Mouse (Mus musculus): ENCODE measurements at regions not wholly inside any gene's neighbourhood (a gene's known extent, or its start where the extent isn't known, plus 50 kb on each side); places are given as distances from the start of the nearest gene placed in this dataset.

DNA sequence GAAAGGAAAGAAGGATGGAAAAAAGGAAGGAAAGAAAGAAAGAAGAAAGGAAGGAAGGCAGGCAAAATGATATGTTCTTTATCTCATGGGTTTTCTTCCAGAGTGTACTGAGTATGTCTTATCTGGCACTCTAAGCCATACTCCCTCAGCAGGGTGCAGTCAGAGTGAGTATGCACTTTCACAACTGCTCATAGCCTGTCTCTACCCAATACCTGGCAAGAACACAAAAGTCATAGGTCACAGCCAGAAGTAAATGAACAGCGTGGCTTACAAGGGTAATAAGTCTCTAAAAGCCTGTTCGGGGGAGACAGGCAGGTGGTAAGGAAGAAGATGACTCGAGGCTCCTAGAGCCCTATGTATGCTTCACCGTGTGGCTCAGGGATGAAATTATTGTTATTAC lies 587.9 kb downstream of the Tmem182 start:
- no peak for DNase-seq (ENCODE audit: extremely low spot score, low spot score)

DNA sequence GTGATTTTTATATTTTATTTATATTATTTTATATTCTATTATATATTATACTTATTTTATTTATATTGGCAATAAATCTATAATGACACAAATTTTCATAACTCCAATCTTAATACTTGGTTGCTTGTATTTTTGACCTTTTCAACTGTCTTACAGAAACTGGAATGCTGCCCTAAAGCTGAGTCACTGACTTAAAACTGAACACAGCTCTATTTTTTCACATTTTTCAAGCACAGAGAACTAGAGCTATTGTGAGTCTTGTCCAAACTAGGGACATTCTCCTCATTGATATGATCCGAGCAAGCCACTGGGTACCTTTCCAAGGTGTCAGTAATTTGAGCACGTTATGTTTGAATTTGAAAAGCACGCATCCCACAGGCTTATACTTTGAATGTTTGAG lies 589.7 kb downstream of the Tmem182 start:
- DNase-seq (ENCODE audit: extremely low spot score, low spot score): no peak

DNA sequence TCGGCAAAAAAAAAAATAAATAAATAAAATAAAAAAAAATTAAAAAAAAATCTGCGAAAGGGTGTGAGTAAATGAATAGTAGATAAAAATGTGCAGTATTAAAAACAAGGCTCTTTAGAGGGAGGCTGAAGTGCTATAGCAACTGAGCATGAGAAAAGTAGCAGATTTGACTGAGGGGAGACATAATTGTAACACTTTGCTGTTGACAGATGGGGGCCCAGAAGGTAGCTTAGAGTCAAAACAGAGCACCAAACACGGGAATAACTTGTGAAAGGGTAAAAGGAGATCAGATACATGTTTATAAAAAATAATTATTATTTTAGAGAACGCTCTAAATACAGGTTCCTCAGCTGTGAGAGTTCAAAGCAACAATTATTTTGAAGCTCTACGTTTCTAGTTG lies 605.1 kb downstream of the Tmem182 start:
- no peak for DNase-seq (ENCODE audit: extremely low spot score, low spot score)

DNA sequence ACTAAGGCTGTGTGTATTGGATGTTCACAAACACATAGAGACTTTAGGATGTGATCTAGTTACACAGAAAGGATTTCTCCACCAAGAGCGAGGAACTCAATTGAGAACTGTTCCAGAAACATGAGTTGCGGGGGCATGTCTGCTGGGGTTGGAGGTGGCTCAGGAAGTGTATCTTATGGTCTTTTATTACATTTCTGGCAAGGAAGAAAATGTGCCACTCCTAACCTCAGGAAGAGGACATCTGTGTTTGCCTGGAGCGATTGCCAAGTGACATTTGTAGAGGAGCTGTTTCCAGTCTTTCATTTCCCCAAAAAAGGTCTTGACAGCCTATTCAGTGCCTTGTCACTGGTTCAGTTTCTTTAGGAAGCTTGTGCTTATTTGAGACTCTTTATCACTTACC lies 606.2 kb downstream of the Tmem182 start:
- DNase-seq (ENCODE audit: extremely low spot score, low spot score): no peak

DNA sequence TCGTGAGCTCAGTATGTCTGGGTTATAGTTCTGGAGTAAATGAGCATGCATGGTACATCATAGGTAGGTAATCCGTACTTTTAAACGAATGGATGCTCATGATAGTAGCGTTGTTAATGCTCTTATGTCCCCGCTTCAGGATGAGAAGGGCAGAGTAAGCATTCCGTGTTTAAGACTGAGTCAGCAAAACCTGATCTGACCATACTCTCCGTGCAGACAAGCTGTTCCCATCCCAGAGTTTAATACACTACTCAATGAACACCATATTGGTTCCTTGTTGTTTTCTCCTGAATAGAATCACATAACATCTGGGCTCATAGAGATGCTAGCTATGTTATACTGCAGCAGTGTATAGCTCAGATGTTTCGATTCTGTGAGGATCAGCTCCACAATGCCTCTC lies 606.7 kb downstream of the Tmem182 start:
- DNase-seq (ENCODE audit: extremely low spot score, low spot score): no peak

DNA sequence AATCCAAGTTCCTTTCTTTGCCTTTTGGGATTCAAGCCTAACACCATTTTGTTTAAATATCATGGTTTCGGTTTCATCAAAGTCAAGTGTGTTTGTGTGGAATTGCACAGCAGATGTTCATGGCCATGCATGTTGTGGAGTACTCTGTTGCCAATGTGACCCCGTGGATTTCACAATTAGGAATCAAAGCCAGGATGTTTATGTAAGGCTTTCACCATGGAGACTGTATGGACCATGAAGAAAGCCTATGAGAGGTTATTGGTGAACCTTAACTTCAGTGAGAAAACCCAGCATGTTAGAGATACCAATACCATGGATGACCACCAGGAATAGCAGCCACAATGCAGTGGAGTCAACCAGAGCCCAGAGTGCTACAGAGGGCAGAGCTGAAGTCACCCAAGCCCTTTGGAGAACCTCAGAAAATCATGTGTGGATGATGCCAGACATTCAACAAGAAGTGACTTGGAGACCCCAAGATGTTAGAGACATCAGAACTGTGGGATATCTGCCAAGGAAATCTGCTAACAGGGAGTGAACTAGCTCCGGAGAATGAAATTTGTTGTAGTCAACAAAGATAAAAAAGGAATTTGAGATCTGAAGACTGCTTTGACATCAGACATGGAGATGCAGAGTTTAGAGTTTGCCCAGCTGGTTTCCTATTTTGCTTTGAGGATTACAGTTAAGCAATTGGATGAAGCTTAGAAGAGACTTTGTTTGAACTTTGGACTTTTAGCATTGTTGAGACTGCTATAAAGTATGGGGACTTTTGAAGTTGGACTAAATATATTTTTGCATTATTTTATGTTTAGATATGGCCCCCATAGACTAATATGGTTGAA lies 615.3 kb downstream of the Tmem182 start:
- DNase-seq (ENCODE audit: extremely low spot score, low spot score): no peak

DNA sequence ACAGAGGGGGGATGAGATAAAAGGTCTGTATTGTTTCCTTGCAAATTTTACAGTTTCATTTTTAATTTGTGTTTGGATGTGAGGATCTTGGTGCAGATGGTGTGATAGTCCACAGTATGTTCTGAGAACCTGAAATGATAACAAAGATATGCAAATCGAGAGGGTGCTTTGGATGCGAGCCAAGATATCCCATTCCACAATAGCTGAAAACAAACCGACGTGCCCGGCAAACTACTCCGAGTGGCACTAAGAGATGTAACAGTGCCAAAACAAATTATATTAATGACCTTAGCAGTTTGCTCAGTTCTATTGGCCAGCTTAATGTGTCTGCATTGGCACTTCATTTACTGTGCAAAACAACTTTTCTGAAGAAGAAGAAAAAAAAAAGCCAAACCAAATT lies 622.5 kb downstream of the Tmem182 start:
- no peak for DNase-seq (ENCODE audit: extremely low spot score, low spot score)

DNA sequence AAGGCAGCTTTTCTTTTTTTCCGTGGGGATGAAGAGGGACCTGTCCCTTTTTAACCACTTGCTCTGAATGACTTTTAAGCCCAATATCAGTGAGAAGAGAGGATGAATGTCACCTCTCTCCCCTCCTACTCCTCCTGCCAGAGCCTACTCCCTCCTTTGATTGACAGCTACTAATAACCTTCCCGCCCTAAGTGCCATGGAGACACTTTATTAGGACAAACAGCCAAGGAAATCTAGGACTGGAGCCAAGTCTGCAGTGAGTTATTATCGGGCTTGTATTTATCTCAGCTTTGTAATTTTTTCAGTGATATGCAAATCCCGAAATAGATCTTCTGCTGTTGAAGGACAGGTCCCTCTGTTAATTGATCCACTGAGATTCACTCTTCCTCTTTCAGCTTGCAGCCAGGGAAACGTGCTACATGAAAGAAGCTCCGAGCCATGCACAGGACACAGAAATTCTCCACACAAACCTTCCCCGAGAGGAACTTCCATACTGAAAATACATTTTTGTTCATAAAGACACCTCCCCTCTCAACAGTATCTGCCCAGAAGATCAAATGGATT lies 625.8 kb downstream of the Tmem182 start:
- no peak for DNase-seq (ENCODE audit: extremely low spot score, low spot score)

DNA sequence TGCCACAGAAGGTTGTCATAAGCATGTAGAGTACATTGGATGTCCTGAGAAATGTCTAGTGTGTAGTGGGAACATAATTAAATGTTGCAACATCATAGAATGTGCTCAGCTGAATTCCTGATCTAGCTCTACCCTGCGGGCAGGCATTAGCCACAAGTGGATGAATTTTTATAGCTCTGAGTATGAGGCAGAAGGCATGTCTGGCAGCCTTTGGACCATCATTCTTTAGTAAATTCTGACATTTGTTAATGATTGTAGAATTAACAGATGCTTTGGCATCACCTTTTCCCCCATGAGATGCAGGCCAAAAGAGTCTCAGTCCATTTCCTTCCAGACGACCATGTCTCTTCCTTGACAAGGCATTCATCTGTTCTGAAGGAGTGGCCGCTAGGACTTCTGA lies 630.0 kb downstream of the Tmem182 start:
- DNase-seq (ENCODE audit: extremely low spot score, low spot score): no peak

DNA sequence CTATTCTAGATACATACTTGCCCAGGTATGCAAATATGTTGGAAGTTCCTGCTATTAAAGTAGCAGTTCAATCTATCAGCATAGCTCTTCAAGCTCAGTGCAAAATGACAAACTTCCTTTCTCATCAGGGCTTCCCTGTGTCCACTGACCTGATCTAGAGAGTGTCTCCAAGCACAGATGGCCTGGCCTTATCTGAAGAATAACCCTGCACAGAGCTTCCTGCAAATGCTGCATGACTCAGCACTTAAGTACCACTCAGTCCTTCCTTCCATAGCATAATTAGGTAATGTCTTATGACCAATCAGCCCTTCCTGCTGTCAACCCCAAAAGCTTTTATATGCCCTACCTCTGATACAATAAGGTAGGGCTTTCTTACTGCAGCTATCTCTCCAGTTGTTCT lies 644.6 kb downstream of the Tmem182 start:
- no peak for DNase-seq (ENCODE audit: extremely low spot score, low spot score)
